In the genomic region with DNA sequence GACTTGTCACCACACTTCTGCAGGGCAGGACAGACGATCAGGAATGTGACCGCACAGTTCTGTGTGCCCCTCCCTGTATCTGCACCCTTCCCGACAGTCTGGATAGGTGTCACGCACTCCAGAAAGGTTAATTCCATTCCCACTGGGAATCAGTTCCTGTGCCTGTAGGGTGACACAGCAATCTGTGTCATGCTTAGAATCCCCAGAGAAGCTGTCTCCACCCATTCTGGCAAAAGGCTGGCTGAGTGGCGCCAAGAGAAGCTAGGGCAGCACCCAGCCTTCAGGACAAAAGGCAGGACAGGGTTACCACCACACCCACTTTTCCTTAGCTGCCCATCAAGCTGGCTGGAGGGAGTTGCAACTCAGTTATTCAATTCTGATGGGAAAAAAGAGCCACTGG, we compare ENCODE assay signal across 15 mouse cellular contexts. TPM values are rescaled to one million over a fixed set of nuclear protein-coding genes. Genes with fewer than 3 reads are reported as not detected.
DNase-seq lines count a peak whose midpoint lies in the region.
"Had no signal": no experiment of that assay in that cellular context is flagged by ENCODE, and none has a peak within 500 bp of the region (broad histone marks: within the 10 kb centered on the region; RNA-seq: fewer than 3 reads in every experiment).

No protein-coding gene starts in this region.

- no peak overlapping the region for H3K27ac ChIP-seq in forebrain, embryonic 10.5 days
- H3K27ac ChIP-seq: macrophage had no signal

- no peaks in the 10 kb centered on the region for H3K9me3 ChIP-seq in forebrain, embryonic 10.5 days

- no peaks in the 10 kb centered on the region for H3K36me3 ChIP-seq in forebrain, embryonic 10.5 days (replicated peaks)

- no peak overlapping the region for H3K4me3 ChIP-seq in forebrain, embryonic 10.5 days
- H3K4me3 ChIP-seq: erythroblast, embryonic 14.5 days had no signal

- WGBS in forebrain, embryonic 10.5 days = 79% methylated on average over 5 of the region's 5 CpGs

- H3K4me1 ChIP-seq in forebrain, embryonic 10.5 days = no peaks in the 10 kb centered on the region

- peaks cover 36% of the 10 kb centered on the region for H3K27me3 ChIP-seq in forebrain, embryonic 10.5 days (ENCODE audit: poor library complexity, severe bottlenecking)

- peak; percentile 15 to 53 for DNase-seq in adrenal gland, adult (ENCODE audit: inconsistent age in 2 of 2, low spot score in 1 of 2)
- no peak for DNase-seq in adrenal gland, postnatal 4 days (ENCODE audit: low spot score in 2 of 2)
- DNase-seq in kidney, adult 8-10 months = peak; percentile 62 to 73
- DNase-seq in kidney, postnatal 10 days = no peak
- peak; percentile 20 for DNase-seq in adipocyte (ENCODE audit: low spot score)
- DNase-seq in kidney, postnatal 36 days = peak; percentile 73
- no peak for DNase-seq in forebrain, embryonic 10.5 days (ENCODE audit: extremely low spot score, low spot score)
- DNase-seq in layer of hippocampus, postnatal 14 days (ENCODE audit: low spot score in 2 of 2) = no peak
- DNase-seq: cerebellum, adult 2 months; forebrain, postnatal 0 days; liver; midbrain, embryonic 14.5 days; right cerebral cortex, postnatal 14 days had no signal

RNA-seq across cellular contexts. Expression of gene Mal, which starts 6.6 kb away (rescaled TPM):
- 10 to 100 TPM in 1 of 2 experiments, 1 to 10 TPM in 1; 7.3 to 19.1 TPM for total RNA-seq in adrenal gland, postnatal 4 days (2021)
- 0.21 and 0.29 TPM in 2 replicates for polyA plus RNA-seq in forebrain, embryonic 10.5 days (2016; fragmentation: Nextera tagmentation; extraction: Ambion mirVana)
- total RNA-seq in layer of hippocampus, postnatal 14 days (2021) = 10 to 100 TPM; 55.4 to 57.5 TPM
- polyA plus RNA-seq: erythroblast, embryonic 14.5 days; macrophage had no signal

Comparison
In these comparisons a context has a peak if more than half of its experiments do, and no peak if none do; other contexts are left out.
1. DNase-seq: peak in adrenal gland, adult (2 of 2), kidney, adult 8-10 months (2 of 2), adipocyte (single experiment) and kidney, postnatal 36 days (2 of 2); none in adrenal gland, postnatal 4 days (0 of 2), kidney, postnatal 10 days (single experiment), forebrain, embryonic 10.5 days (single experiment) and layer of hippocampus, postnatal 14 days (0 of 2).